Mouse (Mus musculus) olfactory bulb, adult 2 months (tissue): ENCODE measurements at regions not wholly inside any gene's neighbourhood (a gene's known extent, or its start where the extent isn't known, plus 50 kb on each side); places are given as distances from the start of the nearest gene placed in this dataset.

Experiments
- CTCF ChIP-seq: fragments of 200-500 bp; IDR thresholded peaks from 2 replicates; pipeline ENCODE4 v1.5.1; 2012; ENCODE audit warnings: low read depth, mild to moderate bottlenecking, low read length, moderate library complexity; ENCODE audit not compliant: insufficient read depth
- POLR2A ChIP-seq: fragments of 200-500 bp; IDR thresholded peaks from 2 replicates; pipeline ENCODE4 v1.6.1; 2012; ENCODE audit warnings: mild to moderate bottlenecking, low read depth, low read length, moderate library complexity; ENCODE audit not compliant: insufficient read depth

DNA sequence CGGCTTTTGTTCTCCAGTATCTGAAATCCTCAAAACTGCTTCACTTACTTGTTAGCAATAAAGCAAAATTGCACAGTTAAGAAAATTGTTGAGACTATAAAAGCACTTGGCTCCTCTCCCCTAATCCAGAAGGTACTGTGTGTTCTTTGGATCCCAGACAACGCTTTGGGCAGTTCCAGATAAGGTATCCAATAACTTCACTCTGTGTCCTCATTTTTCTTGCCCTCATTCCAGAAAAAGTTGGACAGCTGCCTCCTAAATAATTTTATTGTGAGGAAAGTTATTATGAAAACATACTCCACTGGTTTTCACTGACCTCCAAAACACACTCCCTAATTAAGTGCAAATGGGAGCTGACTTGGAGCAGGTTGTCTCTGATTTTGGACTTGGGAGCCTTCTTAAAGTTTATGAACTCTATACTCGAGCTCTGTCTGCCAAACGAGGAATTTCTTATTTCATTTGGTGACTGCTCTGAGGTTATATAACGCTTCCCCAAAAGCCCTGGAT is 285.2 kb downstream of the Hlx start:
- TF ChIP-seq POLR2A (no peak), CTCF (no peak)
